Mouse (Mus musculus) leukemia stem cell, adult 10-12 weeks (primary cell): ENCODE measurements around the gene Micu2. TPM values are rescaled to one million over a fixed set of nuclear protein-coding genes. Genes with fewer than 3 reads are reported as not detected.

Experiments used
- polyA plus RNA-seq: library from polyadenylated mRNA; stranded (reverse); fragments of >175 nt; gene quantifications from 2 replicates; pipeline ENCODE4 v1.2.3, GENCODE M21; 2012; ENCODE audit warnings: low replicate concordance

Micu2 gene
- 25.9 and 32.2 TPM in 2 replicates for polyA plus RNA-seq

DNA sequence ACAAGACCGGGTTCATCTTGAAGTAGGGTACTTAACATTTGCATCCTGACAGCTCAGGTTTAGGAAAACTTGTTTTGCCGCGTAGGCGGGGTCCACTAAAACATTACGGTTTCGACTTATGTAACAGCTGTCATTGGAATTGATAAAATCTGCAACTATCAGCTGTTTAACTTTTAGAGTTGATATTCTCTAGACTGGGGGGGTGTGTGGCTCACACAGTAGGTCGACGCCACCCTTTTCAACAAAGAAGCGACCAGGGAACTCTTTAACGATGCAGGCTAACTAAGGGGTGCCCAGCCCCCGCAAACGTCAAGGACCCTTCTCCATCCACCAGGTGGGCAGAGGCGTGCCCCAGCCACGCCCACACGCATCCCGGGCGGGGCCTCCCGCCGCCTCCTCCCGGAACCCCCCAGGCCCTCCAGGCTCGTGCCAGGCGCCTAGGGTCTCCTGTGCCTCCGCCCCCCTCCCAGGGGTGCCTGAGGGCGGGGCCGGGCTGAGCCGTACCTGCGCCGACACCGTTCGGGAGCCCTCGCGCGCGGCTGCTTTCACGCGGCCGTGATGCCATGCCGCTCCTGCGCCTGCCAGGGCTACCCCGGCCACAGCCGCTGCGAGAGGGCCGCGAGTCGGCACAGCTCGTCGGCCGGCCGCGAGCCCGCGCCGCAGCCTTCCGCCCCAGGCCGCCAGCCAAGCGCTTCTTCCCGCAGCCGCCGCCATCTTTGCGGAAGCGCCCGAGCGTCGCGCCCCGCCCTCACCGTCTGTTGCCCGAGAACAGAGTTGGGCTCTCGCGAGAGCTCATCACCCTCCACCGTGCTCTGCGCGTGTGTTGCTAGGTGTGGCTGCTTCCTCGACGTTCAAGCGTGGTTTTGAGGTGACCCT is at the start of gene Micu2:
Gene Micu2 (minus strand): TSS at position 737 of the 876 bp plus-strand sequence.

DNA sequence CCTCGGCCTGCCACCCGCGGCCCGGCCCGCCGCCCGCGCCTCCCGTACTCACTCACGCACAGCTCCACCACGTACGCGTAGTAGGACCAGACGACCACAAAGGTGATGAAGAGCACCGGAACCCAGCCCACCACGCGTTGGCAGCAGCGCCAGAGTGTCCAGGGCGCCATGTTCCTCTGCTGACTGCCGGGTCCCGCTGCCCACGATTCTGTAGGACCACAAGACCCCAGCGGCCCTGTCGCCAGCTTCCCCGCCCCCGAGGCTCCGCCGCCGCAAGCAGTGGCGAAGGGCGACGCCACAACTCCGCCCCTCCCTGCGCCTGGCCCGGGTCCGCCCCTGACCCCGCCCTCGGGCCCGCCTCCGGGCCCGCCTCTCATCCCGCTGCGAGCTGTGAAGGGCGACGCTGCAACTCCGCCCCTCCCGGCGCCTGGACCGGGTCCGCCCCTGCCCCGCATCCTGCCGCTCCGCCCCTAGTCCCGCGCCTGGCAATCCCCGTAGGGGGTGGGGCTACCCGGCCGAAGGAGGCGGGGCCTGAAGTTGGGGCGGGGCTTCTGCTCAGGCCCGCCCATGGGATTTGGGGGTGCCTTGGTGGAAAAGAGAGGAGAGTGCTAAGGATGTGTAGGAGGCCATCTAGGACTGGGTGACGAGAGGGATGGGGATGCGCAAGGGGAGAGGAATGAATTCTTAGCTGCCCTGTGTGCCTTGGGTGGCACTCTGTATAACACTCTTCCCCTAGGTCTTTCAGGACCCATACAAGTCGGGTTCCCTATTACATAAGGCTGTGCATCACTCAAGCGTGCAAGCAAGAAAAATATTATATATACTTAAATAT is 108.8 kb downstream of the Micu2 start, which contains the start of gene Zdhhc20:
Gene Zdhhc20 (minus strand): TSS at position 266 of the 832 bp plus-strand sequence.

Other genes with a start within 250 kb of the Micu2 start
- gene Lats2, start 240.9 kb downstream of the Micu2 start, polyA plus RNA-seq = 22.2 and 23.0 TPM in 2 replicates
- 188 and 275 TPM in 2 replicates for gene Sap18, start 201.1 kb downstream of the Micu2 start, polyA plus RNA-seq
- gene Ska3, start 173.1 kb downstream of the Micu2 start, polyA plus RNA-seq = 1.7 and 3.0 TPM in 2 replicates
- gene Mrpl57, start 173.0 kb downstream of the Micu2 start, polyA plus RNA-seq = 284 and 528 TPM in 2 replicates
- gene Zdhhc20, start 109.0 kb downstream of the Micu2 start, polyA plus RNA-seq = 0.42 and 1.2 TPM in 2 replicates
- gene Fgf9, start 71.3 kb upstream of the Micu2 start, polyA plus RNA-seq = 0.06 TPM in 1 of 2 replicates, not detected in the other